Comparison of ENCODE assay signal across 8 mouse cellular contexts in genomic region chr9:35115804-35116203, GRCm38 (mm10). TPM values are rescaled to one million over a fixed set of nuclear protein-coding genes. Genes with fewer than 3 reads are reported as not detected.
A peak's percentile ranks its signal among the peaks of the same experiment; 100 is the strongest.
DNase-seq lines count a peak whose midpoint lies in the region; ATAC-seq and TF ChIP-seq lines count a peak whose summit lies in the region.

No protein-coding gene starts in this region.

- no peaks in the 10 kb centered on the region for H3K27me3 ChIP-seq in heart, embryonic 15.5 days
- H3K27me3 ChIP-seq in hindbrain, embryonic 11.5 days (ENCODE audit: control insufficient read depth, insufficient read depth, low read length): no peaks in the 10 kb centered on the region
- no peaks in the 10 kb centered on the region for H3K27me3 ChIP-seq in midbrain, embryonic 13.5 days

- H3K4me1 ChIP-seq in heart, embryonic 15.5 days (replicated peaks): peaks cover 45% of the 10 kb centered on the region
- peaks cover 0 to 6% of the 10 kb centered on the region in 2 experiments; a peak in 3 of 4 replicates for H3K4me1 ChIP-seq in ES-E14 (ENCODE audit: control insufficient read depth in 2 of 2, insufficient read depth in 2 of 2, low read length in 2 of 2, poor library complexity in 1 of 2)
- H3K4me1 ChIP-seq in hindbrain, embryonic 11.5 days (replicated peaks; ENCODE audit: control insufficient read depth, insufficient read depth, low read length): peaks cover 3% of the 10 kb centered on the region; the same call in 1 of the 2 replicates
- H3K4me1 ChIP-seq in midbrain, embryonic 13.5 days (replicated peaks): peaks cover 26% of the 10 kb centered on the region

- H3K4me3 ChIP-seq in heart, embryonic 15.5 days: peak overlapping the region; percentile 84
- H3K4me3 ChIP-seq in ES-E14 (ENCODE audit: insufficient read depth in 1 of 2, low read depth in 1 of 2, low read length in 2 of 2, poor library complexity in 1 of 2, severe bottlenecking in 1 of 2): peak overlapping the region; percentile 71 to 81
- H3K4me3 ChIP-seq in hindbrain, embryonic 11.5 days (ENCODE audit: low read depth, low read length): peak overlapping the region; percentile 69
- H3K4me3 ChIP-seq in midbrain, embryonic 13.5 days (replicated peaks): peak overlapping the region; percentile 74

- H3K9ac ChIP-seq in heart, embryonic 15.5 days: peak overlapping the region; percentile 84
- no peak overlapping the region for H3K9ac ChIP-seq in ES-E14 (ENCODE audit: insufficient read depth, low read depth, low read length, poor library complexity, severe bottlenecking)
- peak overlapping the region; percentile 80 for H3K9ac ChIP-seq in hindbrain, embryonic 11.5 days (ENCODE audit: low read depth, low read length)
- H3K9ac ChIP-seq in midbrain, embryonic 13.5 days (replicated peaks): peak overlapping the region; percentile 77; the same call in 1 of the 2 replicates

- 39% methylated on average over 4 of the region's 4 CpGs for WGBS in heart, embryonic 15.5 days
- WGBS in hindbrain, embryonic 11.5 days: 52% methylated on average over 4 of the region's 4 CpGs
- WGBS in midbrain, embryonic 13.5 days: 45% methylated on average over 4 of the region's 4 CpGs

- DNase-seq in heart, adult 11 months: no peak
- no peak for DNase-seq in ES-E14 (ENCODE audit: low read depth, low spot score)
- DNase-seq in hindbrain, embryonic 11.5 days (ENCODE audit: low spot score): no peak
- no peak for DNase-seq in frontal cortex, postnatal 36 days (ENCODE audit: low spot score in 2 of 2)
- no peak for DNase-seq in yolk sac, embryonic 10.5 days (ENCODE audit: low spot score)
- DNase-seq in T-cell, adult 2 months (ENCODE audit: low spot score): no peak

- ATAC-seq in heart, embryonic 15.5 days (replicated peaks; ENCODE audit: insufficient number of reproducible peaks, insufficient read depth, low FRiP score, low read depth): no peak
- no peak; the same call in 1 of the 2 replicates for ATAC-seq in hindbrain, embryonic 11.5 days (ENCODE audit: low FRiP score)
- peak; percentile 24 for ATAC-seq in midbrain, embryonic 13.5 days

- no peaks in the 10 kb centered on the region for H3K9me3 ChIP-seq in heart, embryonic 15.5 days (replicated peaks)
- no peaks in the 10 kb centered on the region for H3K9me3 ChIP-seq in ES-E14 (ENCODE audit: control insufficient read depth, insufficient read depth, low read depth, low read length)
- H3K9me3 ChIP-seq in hindbrain, embryonic 11.5 days (ENCODE audit: control insufficient read depth, low read length): no peaks in the 10 kb centered on the region
- no peaks in the 10 kb centered on the region for H3K9me3 ChIP-seq in midbrain, embryonic 13.5 days

- in situ Hi-C loops in ES-E14 (cut with MboI; ENCODE audit: low sequenced_read_pairs in 2 of 2, unreplicated experiment in 2 of 2): no loop called here

- peak overlapping the region; percentile 86 for H3K4me2 ChIP-seq in heart, embryonic 15.5 days
- H3K4me2 ChIP-seq in hindbrain, embryonic 11.5 days (replicated peaks; ENCODE audit: low read depth, low read length): peak overlapping the region; percentile 88
- H3K4me2 ChIP-seq in midbrain, embryonic 13.5 days (replicated peaks): peak overlapping the region; percentile 83

- H3K36me3 ChIP-seq in heart, embryonic 15.5 days: peaks cover 8% of the 10 kb centered on the region; the same call in 1 of the 2 replicates
- H3K36me3 ChIP-seq in ES-E14 (ENCODE audit: control insufficient read depth, insufficient read depth, low read length, poor library complexity, severe bottlenecking): no peaks in the 10 kb centered on the region
- H3K36me3 ChIP-seq in hindbrain, embryonic 11.5 days (ENCODE audit: control insufficient read depth, insufficient read depth, low read length): no peaks in the 10 kb centered on the region
- H3K36me3 ChIP-seq in midbrain, embryonic 13.5 days: no peaks in the 10 kb centered on the region

- peak overlapping the region; percentile 91 for H3K27ac ChIP-seq in heart, embryonic 15.5 days
- no peak overlapping the region for H3K27ac ChIP-seq in ES-E14 (ENCODE audit: insufficient read depth, low read depth, low read length, poor library complexity, severe bottlenecking)
- H3K27ac ChIP-seq in hindbrain, embryonic 11.5 days (ENCODE audit: low read depth, low read length): no peak overlapping the region
- no peak overlapping the region for H3K27ac ChIP-seq in midbrain, embryonic 13.5 days

TF ChIP-seq in ES-E14, 5 proteins besides CTCF, POLR2A, EP300 and RAD21:
- TF ChIP-seq ZNF384 (IDR thresholded peaks at IDR 0.05; ENCODE audit: low read depth, low read length): no peak

RNA-seq across cellular contexts. Expression of gene St3gal4, which starts 3.3 kb away (rescaled TPM):
- polyA plus RNA-seq in heart, embryonic 15.5 days (2015; fragmentation: Nextera tagmentation; extraction: Ambion mirVana): 22.3 and 23.0 TPM in 2 replicates
- 9.7 and 10.1 TPM in 2 replicates for total RNA-seq in ES-E14 (2012; rRNA removed)
- 11.7 and 13.7 TPM in 2 replicates for polyA plus RNA-seq in hindbrain, embryonic 11.5 days (2014; fragmentation: Nextera tagmentation; extraction: Ambion mirVana)
- 7.8 and 8.3 TPM in 2 replicates for polyA plus RNA-seq in midbrain, embryonic 13.5 days (2015; fragmentation: Nextera tagmentation; extraction: Ambion mirVana)
